Mouse (Mus musculus): Measurements from ENCODE around the gene Pik3r2.

DNA sequence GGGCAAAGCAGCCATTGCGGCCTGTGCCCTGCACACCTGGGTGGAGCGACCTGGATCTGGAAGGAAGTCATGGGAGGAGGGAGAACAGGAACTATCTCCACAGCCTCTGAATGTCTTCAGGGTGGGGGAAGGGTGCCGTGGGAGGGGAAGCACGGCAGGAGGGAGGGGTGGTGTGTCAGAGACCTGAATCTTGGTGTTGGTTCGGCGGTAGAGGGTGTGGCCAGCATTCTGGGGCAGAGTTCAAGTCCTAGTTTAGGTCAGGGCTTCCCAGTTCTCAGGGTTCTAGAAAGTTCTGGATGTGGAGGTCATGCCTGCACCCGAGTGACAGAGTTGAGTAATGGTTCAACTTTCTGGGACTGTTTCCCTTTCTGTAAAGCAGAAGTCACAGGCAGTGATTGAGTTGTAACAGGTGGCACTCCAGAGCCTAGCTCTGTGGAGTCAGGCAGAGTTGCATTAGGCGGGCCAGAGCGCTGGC, 56.7 kb downstream of the Pik3r2 start:
- TF ChIP-seq GATA1 (IDR thresholded peaks at IDR 0.05; ENCODE audit: borderline replicate concordance, low read length): no peak
- TF ChIP-seq FLI1 (IDR thresholded peaks at IDR 0.05; ENCODE audit: low read length): no peak
